Mouse (Mus musculus): Measurements from ENCODE around the gene Ttbk2. TPM values are rescaled to one million over a fixed set of nuclear protein-coding genes. Genes with fewer than 3 reads are reported as not detected.

Ttbk2 gene
- total and polyA plus RNA-seq, 2 experiments from 2014 or later = 9.3 to 60.1 TPM

- H3K4me2 ChIP-seq (ENCODE audit: low read depth, low read length) = no peak overlapping the region
- peaks cover 8% of the 10 kb centered on the region for H3K4me1 ChIP-seq (ENCODE audit: insufficient read depth, low read length)
- no peaks in the 10 kb centered on the region for H3K27me3 ChIP-seq (ENCODE audit: insufficient read depth, low read length)
- no peak overlapping the region for H3K4me3 ChIP-seq (ENCODE audit: low read length)
- peaks cover 76% of the 10 kb centered on the region for H3K36me3 ChIP-seq (ENCODE audit: insufficient read depth, low read length)
- H3K9me3 ChIP-seq (ENCODE audit: low read length) = no peaks in the 10 kb centered on the region
- no peak for TF ChIP-seq CTCF (IDR thresholded peaks at IDR 0.05; ENCODE audit: low read depth)
- 89% methylated on average over 6 of the region's 6 CpGs for WGBS
- no peak for ATAC-seq
- no peak overlapping the region for H3K27ac ChIP-seq
- DNase-seq (ENCODE audit: low spot score) = no peak
- no peak overlapping the region for H3K9ac ChIP-seq (replicated peaks; ENCODE audit: low read length)
Measured at GRCm38 (mm10) chr2:120724176-120724575, 126.2 kb downstream of the Ttbk2 start.

GRCm38 (mm10) chr2:120723621-120724020 lies 126.8 kb downstream of the Ttbk2 start:
- no peak for TF ChIP-seq CTCF (IDR thresholded peaks at IDR 0.05; ENCODE audit: low read depth)
- 78% methylated on average over 4 of the region's 4 CpGs for WGBS
- Histone ChIP-seq H3K4me3 (ENCODE audit: low read length) (no peak overlapping the region), H3K27ac (no peak overlapping the region), H3K9me3 (ENCODE audit: low read length) (no peaks in the 10 kb centered on the region), H3K27me3 (ENCODE audit: insufficient read depth, low read length) (no peaks in the 10 kb centered on the region), H3K4me2 (ENCODE audit: low read depth, low read length) (no peak overlapping the region), H3K9ac (replicated peaks; ENCODE audit: low read length) (no peak overlapping the region), H3K36me3 (ENCODE audit: insufficient read depth, low read length) (peaks cover 81% of the 10 kb centered on the region), H3K4me1 (ENCODE audit: insufficient read depth, low read length) (peaks cover 2% of the 10 kb centered on the region; the same call in 1 of the 2 replicates)
- DNase-seq (ENCODE audit: low spot score) = no peak
- no peak for ATAC-seq

GRCm38 (mm10) chr2:120722491-120722890 lies 127.9 kb downstream of the Ttbk2 start:
- ATAC-seq = peak; percentile 55; the same call in 1 of the 2 replicates
- Histone ChIP-seq H3K27ac (no peak overlapping the region), H3K9ac (replicated peaks; ENCODE audit: low read length) (no peak overlapping the region), H3K36me3 (ENCODE audit: insufficient read depth, low read length) (peaks cover 87% of the 10 kb centered on the region), H3K9me3 (ENCODE audit: low read length) (no peaks in the 10 kb centered on the region), H3K4me2 (ENCODE audit: low read depth, low read length) (no peak overlapping the region), H3K27me3 (ENCODE audit: insufficient read depth, low read length) (no peaks in the 10 kb centered on the region), H3K4me1 (ENCODE audit: insufficient read depth, low read length) (no peaks in the 10 kb centered on the region), H3K4me3 (ENCODE audit: low read length) (no peak overlapping the region)
- DNase-seq (ENCODE audit: low spot score) = no peak
- TF ChIP-seq CTCF (IDR thresholded peaks at IDR 0.05; ENCODE audit: low read depth) = no peak
- 63% methylated on average over 8 of the region's 8 CpGs for WGBS

GRCm38 (mm10) chr2:120721911-120722310 lies 128.5 kb downstream of the Ttbk2 start:
- ATAC-seq (no peak), DNase-seq (ENCODE audit: low spot score) (no peak)
- no peaks in the 10 kb centered on the region for H3K9me3 ChIP-seq (ENCODE audit: low read length)
- H3K4me3 ChIP-seq (ENCODE audit: low read length) = no peak overlapping the region
- no peaks in the 10 kb centered on the region for H3K27me3 ChIP-seq (ENCODE audit: insufficient read depth, low read length)
- no peak overlapping the region for H3K4me2 ChIP-seq (ENCODE audit: low read depth, low read length)
- 94% methylated on average over 2 of the region's 2 CpGs for WGBS
- no peak overlapping the region for H3K27ac ChIP-seq
- no peak for TF ChIP-seq CTCF (IDR thresholded peaks at IDR 0.05; ENCODE audit: low read depth)
- peaks cover 82% of the 10 kb centered on the region for H3K36me3 ChIP-seq (ENCODE audit: insufficient read depth, low read length)
- no peak overlapping the region for H3K9ac ChIP-seq (replicated peaks; ENCODE audit: low read length)
- H3K4me1 ChIP-seq (ENCODE audit: insufficient read depth, low read length) = no peaks in the 10 kb centered on the region

- no peak for DNase-seq (ENCODE audit: low spot score)
Measured at GRCm38 (mm10) chr2:120720821-120721220, 129.6 kb downstream of the Ttbk2 start.

GRCm38 (mm10) chr2:120718496-120718895 lies 131.9 kb downstream of the Ttbk2 start:
- Histone ChIP-seq H3K4me1 (ENCODE audit: insufficient read depth, low read length) (no peaks in the 10 kb centered on the region), H3K36me3 (ENCODE audit: insufficient read depth, low read length) (peaks cover 64% of the 10 kb centered on the region), H3K9me3 (ENCODE audit: low read length) (no peaks in the 10 kb centered on the region), H3K27me3 (ENCODE audit: insufficient read depth, low read length) (no peaks in the 10 kb centered on the region), H3K27ac (no peak overlapping the region), H3K4me3 (ENCODE audit: low read length) (no peak overlapping the region), H3K9ac (replicated peaks; ENCODE audit: low read length) (no peak overlapping the region), H3K4me2 (ENCODE audit: low read depth, low read length) (no peak overlapping the region)
- WGBS = 96% methylated on average over 8 of the region's 8 CpGs
- DNase-seq (ENCODE audit: low spot score) (no peak), ATAC-seq (no peak)
- no peak for TF ChIP-seq CTCF (IDR thresholded peaks at IDR 0.05; ENCODE audit: low read depth)

More at GRCm38 (mm10) chr2:120720821-120721220, 129.6 kb downstream of the Ttbk2 start:
- no peak for TF ChIP-seq CTCF (IDR thresholded peaks at IDR 0.05; ENCODE audit: low read depth)
- Histone ChIP-seq H3K4me1 (ENCODE audit: insufficient read depth, low read length) (no peaks in the 10 kb centered on the region), H3K9ac (replicated peaks; ENCODE audit: low read length) (no peak overlapping the region), H3K9me3 (ENCODE audit: low read length) (no peaks in the 10 kb centered on the region), H3K4me2 (ENCODE audit: low read depth, low read length) (no peak overlapping the region), H3K27me3 (ENCODE audit: insufficient read depth, low read length) (no peaks in the 10 kb centered on the region), H3K4me3 (ENCODE audit: low read length) (no peak overlapping the region), H3K36me3 (ENCODE audit: insufficient read depth, low read length) (peaks cover 71% of the 10 kb centered on the region), H3K27ac (no peak overlapping the region)
- ATAC-seq = no peak
- 91% methylated on average over 6 of the region's 6 CpGs for WGBS

GRCm38 (mm10) chr2:120713441-120713840 lies 137.0 kb downstream of the Ttbk2 start:
- 96% methylated on average over 3 of the region's 3 CpGs for WGBS
- H3K4me1 ChIP-seq (ENCODE audit: insufficient read depth, low read length) = no peaks in the 10 kb centered on the region
- no peak overlapping the region for H3K4me3 ChIP-seq (ENCODE audit: low read length)
- TF ChIP-seq CTCF (IDR thresholded peaks at IDR 0.05; ENCODE audit: low read depth) = no peak
- H3K27ac ChIP-seq = no peak overlapping the region
- peaks cover 27% of the 10 kb centered on the region for H3K36me3 ChIP-seq (ENCODE audit: insufficient read depth, low read length)
- ATAC-seq (no peak), DNase-seq (ENCODE audit: low spot score) (no peak)
- no peaks in the 10 kb centered on the region for H3K27me3 ChIP-seq (ENCODE audit: insufficient read depth, low read length)
- no peaks in the 10 kb centered on the region for H3K9me3 ChIP-seq (ENCODE audit: low read length)
- no peak overlapping the region for H3K9ac ChIP-seq (replicated peaks; ENCODE audit: low read length)
- H3K4me2 ChIP-seq (ENCODE audit: low read depth, low read length) = no peak overlapping the region

Measured in hindbrain, postnatal 0 days (tissue).